Comparison of ENCODE assay signal across 9 mouse cellular contexts in the genomic region with DNA sequence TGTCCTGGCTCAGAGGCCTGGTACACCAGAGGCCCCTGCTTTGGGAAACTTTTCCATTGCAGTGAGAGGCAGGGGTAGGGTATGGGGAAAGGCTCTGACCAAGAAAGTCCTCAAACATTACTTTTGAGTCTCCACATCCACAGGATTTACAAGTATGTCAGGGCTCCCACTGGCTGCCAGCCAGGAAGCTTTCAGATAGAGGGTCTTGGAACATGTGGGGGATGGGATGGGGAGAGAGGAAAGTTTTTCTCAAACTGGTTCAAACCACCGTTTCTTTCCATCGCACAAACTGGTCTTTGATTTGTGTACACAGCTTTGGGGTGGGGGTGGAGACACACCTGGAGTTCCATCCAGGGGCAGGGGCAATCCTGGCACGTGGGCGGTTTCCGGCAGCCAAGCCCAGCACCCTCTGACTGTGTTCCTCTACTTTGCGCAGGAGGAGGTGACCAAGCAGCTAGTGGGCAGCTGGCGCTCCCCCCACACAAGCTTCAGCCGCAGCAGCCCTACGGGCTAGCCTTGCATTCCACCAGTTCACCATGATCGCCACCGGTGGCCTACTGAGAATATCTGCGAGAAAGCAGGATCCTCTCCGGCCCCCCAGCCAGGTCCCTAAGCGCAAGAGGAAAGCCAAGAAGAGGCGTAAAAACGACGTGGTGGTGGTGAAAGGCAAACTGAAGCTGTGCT. TPM values are rescaled to one million over a fixed set of nuclear protein-coding genes. Genes with fewer than 3 reads are reported as not detected.
DNase-seq lines count a peak whose midpoint lies in the region; ATAC-seq and TF ChIP-seq lines count a peak whose summit lies in the region.
"Had no signal": no experiment of that assay in that cellular context is flagged by ENCODE, and none has a peak within 500 bp of the region (broad histone marks: within the 10 kb centered on the region; RNA-seq: fewer than 3 reads in every experiment).

No protein-coding gene starts in this region.

- no peak overlapping the region for H3K9ac ChIP-seq in heart, embryonic 12.5 days
- no peak overlapping the region for H3K9ac ChIP-seq in intestine, postnatal 0 days (ENCODE audit: low read depth, low read length)

- H3K36me3 ChIP-seq in heart, embryonic 12.5 days: no peaks in the 10 kb centered on the region
- no peaks in the 10 kb centered on the region for H3K36me3 ChIP-seq in intestine, postnatal 0 days (ENCODE audit: control insufficient read depth, insufficient read depth)

- H3K4me1 ChIP-seq in heart, embryonic 12.5 days (replicated peaks): peaks cover 35% of the 10 kb centered on the region
- 0 out of 2 replicates have a peak, but pooled peaks cover 3% of the 10 kb centered on the region for H3K4me1 ChIP-seq in intestine, postnatal 0 days (replicated peaks; ENCODE audit: control insufficient read depth, insufficient read depth, low read length)

- no peak for ATAC-seq in heart, embryonic 12.5 days (ENCODE audit: insufficient number of reproducible peaks, low FRiP score)
- ATAC-seq in intestine, postnatal 0 days: no peak

- H3K27ac ChIP-seq in heart, embryonic 12.5 days (ENCODE audit: poor library complexity, severe bottlenecking): no peak overlapping the region
- H3K27ac ChIP-seq in intestine, postnatal 0 days (ENCODE audit: low read depth, low read length): no peak overlapping the region

- peak overlapping the region; percentile 97 for H3K4me2 ChIP-seq in heart, embryonic 12.5 days
- peak overlapping the region; percentile 99; the same call in 1 of the 2 replicates for H3K4me2 ChIP-seq in intestine, postnatal 0 days (replicated peaks; ENCODE audit: low read depth)

- DNase-seq in heart, postnatal 10 days: no peak
- peak; percentile 26 for DNase-seq in retina, postnatal 1 day
- no peak for DNase-seq in retina, embryonic 14.5 days (ENCODE audit: low spot score)
- peak; percentile 18 for DNase-seq in right cerebral cortex, postnatal 14 days
- DNase-seq in urinary bladder, postnatal 4 days (ENCODE audit: low spot score in 2 of 2): no peak
- no peak for DNase-seq in urinary bladder, postnatal 25 days (ENCODE audit: low spot score)

- 10% methylated on average over 17 of the region's 17 CpGs for WGBS in heart, embryonic 12.5 days
- WGBS in intestine, postnatal 0 days: 38% methylated on average over 17 of the region's 17 CpGs

- H3K9me3 ChIP-seq in heart, embryonic 12.5 days (replicated peaks): no peaks in the 10 kb centered on the region
- no peaks in the 10 kb centered on the region for H3K9me3 ChIP-seq in intestine, postnatal 0 days (ENCODE audit: control insufficient read depth)

- H3K4me3 ChIP-seq in heart, embryonic 12.5 days: peak overlapping the region; percentile 56
- 0 out of 2 replicates have a peak overlapping the region, but pooled peaks have one; percentile 54 for H3K4me3 ChIP-seq in intestine, postnatal 0 days (ENCODE audit: low read depth, low read length)

- no peak for TF ChIP-seq CTCF in intestine, postnatal 0 days (IDR thresholded peaks at IDR 0.05; ENCODE audit: low read depth)

- intact Hi-C loops in heart, postnatal 10 days (cut with DNase I): loop anchor here (10.0 kb wide), 1 partner anchor 975 kb away; no protein-coding TSS in a partner anchor

- peaks cover 71% of the 10 kb centered on the region for H3K27me3 ChIP-seq in heart, embryonic 12.5 days (replicated peaks)
- peaks cover 58% of the 10 kb centered on the region for H3K27me3 ChIP-seq in intestine, postnatal 0 days (replicated peaks; ENCODE audit: control insufficient read depth, insufficient read depth, low read length)

RNA-seq across cellular contexts. Expression of gene Tmem200c, which starts 13.6 kb away (rescaled TPM):
- polyA plus RNA-seq in heart, embryonic 12.5 days (2016; fragmentation: Nextera tagmentation; extraction: Ambion mirVana): 0.17 and 0.32 TPM in 2 replicates
- under 1 TPM; 0.14 to 0.15 TPM for total RNA-seq in heart, postnatal 10 days (2021)
- 0.10 and 0.25 TPM in 2 replicates for polyA plus RNA-seq in intestine, postnatal 0 days (2015; fragmentation: Nextera tagmentation; extraction: Ambion mirVana)
- total RNA-seq: liver, adult 2 months had no signal
- polyA plus RNA-seq: liver, adult 2 months had no signal

Comparison
In these comparisons a context has a peak if more than half of its experiments do, and no peak if none do; other contexts are left out.
1. DNase-seq: peak in retina, postnatal 1 day (single experiment) and right cerebral cortex, postnatal 14 days (single experiment); none in heart, postnatal 10 days (0 of 2), retina, embryonic 14.5 days (single experiment), urinary bladder, postnatal 4 days (0 of 2) and urinary bladder, postnatal 25 days (single experiment).